Mouse (Mus musculus): Measurements from ENCODE around the gene Olfr1200. TPM values are rescaled to one million over a fixed set of nuclear protein-coding genes. Genes with fewer than 3 reads are reported as not detected.

The Olfr1200 gene
- total RNA-seq (2021): not detected
- long read RNA-seq, experiment 1: 0 reads
- long read RNA-seq, experiment 2: 0 reads

DNA sequence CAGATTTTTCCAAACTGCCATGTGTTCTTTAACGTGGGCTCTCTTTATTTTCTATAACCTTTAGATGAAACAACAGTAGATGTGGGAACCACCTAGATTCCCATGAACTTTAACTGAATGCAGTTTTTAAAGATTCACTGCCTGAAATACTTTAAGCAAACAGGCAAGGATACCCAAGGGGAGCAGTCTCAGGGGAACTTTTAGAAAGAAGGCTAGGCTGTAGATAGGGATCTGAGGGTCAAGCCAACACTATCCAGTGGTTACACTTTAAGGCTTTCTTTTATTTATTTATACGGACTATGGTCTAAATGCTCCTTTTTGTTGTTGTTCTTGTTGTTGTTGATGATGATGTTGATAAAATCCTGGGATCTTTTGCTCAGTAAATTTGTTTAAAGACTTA lies at the start of gene Olfr1200:
TSS of gene Olfr1200 (minus strand) at position 101 of the 400 bp plus-strand sequence.
- DNase-seq: no peak

DNA sequence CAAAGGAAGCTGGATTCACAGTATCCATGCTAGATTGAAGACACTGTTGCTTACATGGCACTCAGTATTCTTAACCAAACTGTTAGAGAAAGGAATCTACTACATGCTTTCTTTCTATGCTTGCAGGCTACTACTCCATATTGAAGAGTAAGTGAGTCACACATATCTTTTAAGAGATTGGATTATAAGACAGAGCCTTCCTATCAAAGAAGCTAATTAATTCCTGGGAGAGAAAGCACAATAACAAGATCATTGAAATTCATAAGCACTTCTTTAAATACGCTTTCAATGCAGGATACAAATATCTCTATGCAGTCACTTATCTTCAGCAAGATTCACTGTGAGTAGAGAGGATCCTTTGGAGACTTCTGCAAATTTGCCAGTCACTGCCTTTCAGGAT lies 43.9 kb upstream of the Olfr1200 start, which contains the start of gene Olfr1202:
TSS of gene Olfr1202 (plus strand) at position 301 of the 400 bp plus-strand sequence.
- DNase-seq: no peak

DNA sequence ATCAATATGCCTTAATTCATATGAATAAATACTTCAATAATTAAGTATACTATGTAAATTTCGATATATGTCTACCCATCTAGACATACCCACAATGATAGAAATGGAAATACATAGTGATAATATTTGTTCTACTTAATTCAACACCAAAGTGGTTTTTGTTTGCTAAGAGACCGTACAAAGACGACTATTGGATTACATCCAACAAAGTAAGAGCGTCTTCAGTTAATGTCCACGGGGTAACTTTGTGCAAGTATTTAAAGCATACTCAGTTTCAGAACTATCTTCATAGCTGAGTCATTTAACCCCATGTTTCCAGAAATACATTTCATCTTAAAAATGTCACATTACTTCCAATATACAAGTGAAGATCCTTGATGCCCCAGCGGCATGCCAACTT lies 22.4 kb upstream of the Olfr1200 start, which contains the start of gene Olfr1201:
TSS of gene Olfr1201 (plus strand) at position 301 of the 400 bp plus-strand sequence.
- no peak for DNase-seq

DNA sequence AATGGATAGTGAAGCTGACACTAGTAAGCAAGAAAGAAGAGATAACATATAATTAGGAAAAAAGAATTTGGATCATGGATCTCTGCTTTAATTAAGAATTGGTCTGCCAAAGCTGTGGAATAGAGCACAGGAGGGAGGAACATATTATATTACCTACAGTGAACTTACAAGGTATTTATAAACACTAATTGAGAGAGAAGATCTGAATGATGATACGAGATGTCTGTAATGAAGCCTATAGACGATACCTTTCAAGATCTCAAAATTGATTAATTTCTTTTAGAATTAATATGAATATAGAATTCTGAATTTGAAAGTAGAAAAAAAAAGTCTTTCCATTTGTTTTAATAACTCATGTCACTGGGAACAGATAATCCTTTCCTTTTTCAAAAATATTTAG lies 9.9 kb downstream of the Olfr1200 start, which contains the start of gene Olfr1199:
TSS of gene Olfr1199 (minus strand) at position 101 of the 400 bp plus-strand sequence.
- no peak for DNase-seq

DNA sequence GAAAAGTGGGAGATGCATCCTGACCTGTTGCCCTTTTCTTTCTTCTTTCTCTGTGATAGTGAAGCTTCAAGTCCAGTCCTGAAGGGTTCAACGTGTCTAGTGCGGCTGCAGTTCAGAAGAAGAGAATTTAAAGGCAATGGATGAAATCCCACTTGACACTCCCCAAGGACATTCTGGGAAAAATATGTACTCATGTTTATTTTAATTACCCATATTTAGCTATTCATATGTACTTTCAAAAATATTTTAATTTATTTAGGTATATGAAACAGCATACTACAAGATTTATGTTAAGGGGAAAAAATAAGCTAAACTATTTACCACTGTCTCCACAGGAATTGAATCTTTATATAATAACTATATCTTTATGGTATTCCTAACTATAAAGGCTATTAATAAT lies 19.0 kb downstream of the Olfr1200 start, which contains the start of gene Olfr1198:
TSS of gene Olfr1198 (minus strand) at position 101 of the 400 bp plus-strand sequence.
- DNase-seq: no peak

DNA sequence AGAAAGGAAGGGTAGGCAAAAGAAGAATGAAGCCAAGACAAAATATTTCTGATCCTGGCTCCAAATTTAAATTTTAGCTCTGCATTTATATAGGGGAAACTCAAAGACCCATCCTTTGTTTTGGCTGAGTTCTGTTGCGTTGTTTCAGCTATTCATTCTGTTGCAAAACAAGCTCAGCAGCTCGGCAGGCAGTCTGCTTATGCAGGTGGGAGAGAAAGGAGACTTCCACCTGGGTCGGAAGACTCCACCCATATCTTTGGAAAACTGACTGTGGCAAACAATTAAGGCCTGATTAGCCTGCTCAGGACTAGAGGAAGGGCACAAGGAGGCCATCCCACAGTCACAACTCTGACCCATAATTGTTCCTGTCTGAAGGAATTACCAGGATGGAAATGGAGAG lies 26.9 kb downstream of the Olfr1200 start:
- no peak for DNase-seq

DNA sequence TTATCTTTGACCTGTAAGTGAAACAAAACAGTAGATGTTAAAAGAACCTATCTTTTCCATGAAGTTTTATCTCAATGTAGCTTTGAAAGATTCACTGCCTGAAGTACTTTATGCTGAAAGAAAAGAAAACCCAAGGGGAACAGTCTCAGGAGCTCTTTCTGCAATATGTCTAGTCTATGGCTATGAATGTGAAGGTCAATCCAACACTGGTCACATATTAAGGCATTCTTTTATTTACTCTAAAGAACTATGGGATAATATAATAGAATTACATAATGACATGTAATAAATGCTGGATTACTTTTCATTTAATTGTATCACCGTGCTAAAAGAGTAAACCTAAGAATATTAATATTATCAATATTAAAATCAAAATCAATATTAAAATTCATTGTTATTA lies 38.0 kb downstream of the Olfr1200 start, which contains the start of gene Olfr1197:
TSS of gene Olfr1197 (minus strand) at position 101 of the 400 bp plus-strand sequence.
- DNase-seq: no peak

Other genes starting within 250 kb of the Olfr1200 start
- gene Olfr1188, start 213.6 kb downstream of the Olfr1200 start, total RNA-seq (2021): not detected
- not detected for gene Olfr1189, start 184.0 kb downstream of the Olfr1200 start, total RNA-seq (2021)
- gene Olfr1191-ps1, start 129.9 kb downstream of the Olfr1200 start, total RNA-seq (2021): not detected
- gene Olfr1192-ps1, start 122.0 kb downstream of the Olfr1200 start, total RNA-seq (2021): not detected
- gene Olfr1193, start 94.9 kb downstream of the Olfr1200 start, total RNA-seq (2021): not detected
- not detected for gene Olfr1195, start 81.3 kb downstream of the Olfr1200 start, total RNA-seq (2021)
- gene Olfr1196, start 65.9 kb downstream of the Olfr1200 start, total RNA-seq (2021): not detected
- gene Olfr1197, start 38.1 kb downstream of the Olfr1200 start, total RNA-seq (2021): not detected
- not detected for gene Olfr1198, start 19.1 kb downstream of the Olfr1200 start, total RNA-seq (2021)
- not detected for gene Olfr1199, start 10.0 kb downstream of the Olfr1200 start, total RNA-seq (2021)
- not detected for gene Olfr1201, start 22.5 kb upstream of the Olfr1200 start, total RNA-seq (2021)
- gene Olfr1202, start 44.0 kb upstream of the Olfr1200 start, total RNA-seq (2021): not detected
- not detected for gene Olfr1205, start 59.2 kb upstream of the Olfr1200 start, total RNA-seq (2021)
- not detected for gene Olfr1204, start 78.8 kb upstream of the Olfr1200 start, total RNA-seq (2021)
- gene Olfr1206, start 92.7 kb upstream of the Olfr1200 start, total RNA-seq (2021): not detected
- gene Olfr1208, start 131.8 kb upstream of the Olfr1200 start, total RNA-seq (2021): not detected
- not detected for gene Olfr1209, start 144.7 kb upstream of the Olfr1200 start, total RNA-seq (2021)
- gene Olfr1211, start 167.6 kb upstream of the Olfr1200 start, total RNA-seq (2021): not detected
- not detected for gene Olfr1212, start 183.5 kb upstream of the Olfr1200 start, total RNA-seq (2021)
- not detected for gene Gm13762, start 209.8 kb upstream of the Olfr1200 start, total RNA-seq (2021)
- not detected for gene Olfr1214, start 222.2 kb upstream of the Olfr1200 start, total RNA-seq (2021)
- not detected for gene Olfr1215, start 236.5 kb upstream of the Olfr1200 start, total RNA-seq (2021)
- gene Olfr1216, start 247.9 kb upstream of the Olfr1200 start, total RNA-seq (2021): not detected